Mouse (Mus musculus): ENCODE results near the gene 4931422A03Rik. TPM values are rescaled to one million over a fixed set of nuclear protein-coding genes. Genes with fewer than 3 reads are reported as not detected.

The 4931422A03Rik gene
- polyA plus RNA-seq, 1 experiment from 2014 or later = 3.3 TPM

DNA sequence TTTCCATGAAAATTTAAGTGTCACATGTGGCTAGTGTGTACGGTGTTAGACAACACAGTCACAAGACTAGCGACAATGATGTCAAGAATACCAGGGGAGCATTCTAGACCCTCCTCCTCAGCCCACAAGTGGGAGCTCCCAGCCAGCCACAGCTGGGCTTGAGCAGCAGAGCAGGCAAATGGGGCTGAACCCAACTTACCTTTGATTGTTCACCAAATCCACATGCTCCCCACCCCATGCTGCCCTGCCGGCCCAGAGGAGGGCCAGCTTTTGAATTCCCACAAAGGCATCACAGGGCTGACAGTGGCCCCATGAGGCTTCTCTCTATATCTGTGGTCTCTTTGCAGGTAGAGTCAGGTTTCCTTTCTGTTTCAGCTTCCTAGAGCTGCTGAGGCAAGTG lies 87.1 kb downstream of the 4931422A03Rik start:
- Histone ChIP-seq H3K27ac (ENCODE audit: low read depth, low read length) (no peak overlapping the region), H3K9ac (replicated peaks; ENCODE audit: low read depth, low read length) (no peak overlapping the region), H3K36me3 (ENCODE audit: control insufficient read depth, insufficient read depth, low read length) (no peaks in the 10 kb centered on the region), H3K4me3 (ENCODE audit: low read depth, low read length) (no peak overlapping the region), H3K27me3 (ENCODE audit: control insufficient read depth, insufficient read depth, low read length) (no peaks in the 10 kb centered on the region), H3K9me3 (ENCODE audit: control insufficient read depth, low read length) (no peaks in the 10 kb centered on the region), H3K4me2 (ENCODE audit: low read depth, low read length) (no peak overlapping the region), H3K4me1 (ENCODE audit: control insufficient read depth, insufficient read depth, low read length) (no peaks in the 10 kb centered on the region)
- WGBS = 75% methylated on average over 3 of the region's 3 CpGs
- ATAC-seq (ENCODE audit: low read depth) = no peak

DNA sequence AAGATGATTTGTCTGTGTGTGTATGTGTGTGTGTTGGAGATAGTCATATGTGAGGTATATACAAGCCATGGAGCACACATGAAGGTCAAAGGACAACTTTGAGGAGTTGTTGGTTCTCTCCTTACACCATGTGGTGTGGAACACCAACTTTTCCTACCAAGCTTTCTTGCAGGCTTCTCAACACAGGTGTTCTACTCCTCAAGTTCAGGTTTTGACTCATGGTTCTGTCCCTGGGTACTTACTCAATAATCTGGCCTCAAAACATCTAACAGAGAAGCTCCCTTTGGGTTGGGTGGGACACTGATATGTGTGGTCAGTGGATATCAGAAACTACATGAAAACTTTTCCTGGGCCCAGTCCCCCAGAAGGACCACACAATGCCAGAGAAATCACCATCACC lies 89.2 kb downstream of the 4931422A03Rik start:
- Histone ChIP-seq H3K36me3 (ENCODE audit: control insufficient read depth, insufficient read depth, low read length) (no peaks in the 10 kb centered on the region), H3K4me1 (ENCODE audit: control insufficient read depth, insufficient read depth, low read length) (no peaks in the 10 kb centered on the region), H3K4me2 (ENCODE audit: low read depth, low read length) (no peak overlapping the region), H3K4me3 (ENCODE audit: low read depth, low read length) (no peak overlapping the region), H3K9me3 (ENCODE audit: control insufficient read depth, low read length) (no peaks in the 10 kb centered on the region), H3K9ac (replicated peaks; ENCODE audit: low read depth, low read length) (no peak overlapping the region), H3K27me3 (ENCODE audit: control insufficient read depth, insufficient read depth, low read length) (no peaks in the 10 kb centered on the region), H3K27ac (ENCODE audit: low read depth, low read length) (no peak overlapping the region)
- ATAC-seq (ENCODE audit: low read depth) = no peak

DNA sequence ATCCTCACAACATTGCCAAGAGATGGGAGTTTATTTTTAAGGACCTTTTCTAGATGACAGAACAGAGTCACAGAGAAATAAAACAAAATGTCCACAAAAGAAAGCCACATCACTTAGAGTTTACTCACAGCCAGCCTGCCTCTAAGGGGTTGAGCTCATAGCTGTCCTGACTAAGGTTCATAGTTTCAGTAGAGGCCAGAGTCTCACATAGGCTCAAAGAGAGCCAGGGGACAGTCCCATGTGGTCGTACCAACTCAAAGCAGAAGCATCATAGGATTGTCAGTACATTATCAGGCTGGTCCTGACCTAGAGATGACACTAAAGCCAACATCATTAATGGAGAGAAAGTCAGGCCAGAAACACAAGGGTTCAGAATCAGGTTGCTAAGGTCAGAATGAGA lies 89.6 kb downstream of the 4931422A03Rik start:
- no peak overlapping the region for H3K27ac ChIP-seq (ENCODE audit: low read depth, low read length)
- 96% methylated on average over 1 of the region's 1 CpGs for WGBS
- no peak for ATAC-seq (ENCODE audit: low read depth)

DNA sequence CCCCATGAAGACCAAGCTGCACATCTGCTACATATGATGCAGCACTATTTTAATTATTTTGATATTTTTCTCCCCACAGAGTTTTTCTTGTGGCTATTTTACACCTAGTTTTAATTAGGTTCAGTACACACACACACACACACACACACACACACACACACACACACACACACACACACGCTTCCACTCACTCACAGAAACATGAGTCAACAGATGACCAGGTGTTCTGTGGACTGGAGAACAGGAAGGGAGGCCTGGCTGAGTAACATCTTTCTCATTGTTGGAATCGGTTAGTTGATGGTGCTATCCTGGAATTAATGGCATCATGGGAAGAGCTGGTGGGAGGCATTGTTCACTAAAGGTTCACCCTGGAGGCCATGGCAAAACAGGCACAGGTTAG lies 90.5 kb downstream of the 4931422A03Rik start:
- no peak overlapping the region for H3K27ac ChIP-seq (ENCODE audit: low read depth, low read length)
- ATAC-seq (ENCODE audit: low read depth) = no peak
- no peak overlapping the region for H3K4me2 ChIP-seq (ENCODE audit: low read depth, low read length)
- no peaks in the 10 kb centered on the region for H3K9me3 ChIP-seq (ENCODE audit: control insufficient read depth, low read length)
- no peaks in the 10 kb centered on the region for H3K36me3 ChIP-seq (ENCODE audit: control insufficient read depth, insufficient read depth, low read length)
- 82% methylated on average over 2 of the region's 2 CpGs for WGBS
- H3K4me1 ChIP-seq (ENCODE audit: control insufficient read depth, insufficient read depth, low read length) = no peaks in the 10 kb centered on the region
- H3K27me3 ChIP-seq (ENCODE audit: control insufficient read depth, insufficient read depth, low read length) = no peaks in the 10 kb centered on the region
- no peak overlapping the region for H3K4me3 ChIP-seq (ENCODE audit: low read depth, low read length)
- no peak overlapping the region for H3K9ac ChIP-seq (replicated peaks; ENCODE audit: low read depth, low read length)

More for the DNA sequence above, 89.6 kb downstream of the 4931422A03Rik start:
- H3K27me3 ChIP-seq (ENCODE audit: control insufficient read depth, insufficient read depth, low read length) = no peaks in the 10 kb centered on the region
- H3K4me3 ChIP-seq (ENCODE audit: low read depth, low read length) = no peak overlapping the region
- H3K4me2 ChIP-seq (ENCODE audit: low read depth, low read length) = no peak overlapping the region
- no peaks in the 10 kb centered on the region for H3K36me3 ChIP-seq (ENCODE audit: control insufficient read depth, insufficient read depth, low read length)
- H3K9ac ChIP-seq (replicated peaks; ENCODE audit: low read depth, low read length) = no peak overlapping the region
- no peaks in the 10 kb centered on the region for H3K9me3 ChIP-seq (ENCODE audit: control insufficient read depth, low read length)
- H3K4me1 ChIP-seq (ENCODE audit: control insufficient read depth, insufficient read depth, low read length) = no peaks in the 10 kb centered on the region

DNA sequence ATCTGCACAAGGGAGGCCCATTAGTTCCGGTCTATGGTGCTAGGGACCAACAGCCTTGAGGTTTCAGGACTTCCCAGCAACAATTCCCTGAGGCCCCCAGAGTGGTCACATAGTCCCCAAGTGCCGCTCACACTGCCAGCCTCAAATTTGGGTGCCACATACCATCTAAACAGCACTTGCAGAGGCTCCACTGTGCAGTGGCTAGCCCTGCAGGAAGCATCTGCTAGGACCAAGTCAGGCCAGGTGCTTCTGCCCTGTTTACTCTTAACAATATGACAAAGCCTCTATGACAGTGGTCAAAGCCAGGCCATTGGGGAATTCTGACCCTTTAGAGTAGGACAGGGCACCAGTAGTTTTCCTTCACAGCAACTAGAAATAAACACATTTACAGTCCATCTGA lies 91.5 kb downstream of the 4931422A03Rik start:
- Histone ChIP-seq H3K4me1 (ENCODE audit: control insufficient read depth, insufficient read depth, low read length) (no peaks in the 10 kb centered on the region), H3K4me2 (ENCODE audit: low read depth, low read length) (no peak overlapping the region), H3K27me3 (ENCODE audit: control insufficient read depth, insufficient read depth, low read length) (no peaks in the 10 kb centered on the region), H3K27ac (ENCODE audit: low read depth, low read length) (no peak overlapping the region), H3K9me3 (ENCODE audit: control insufficient read depth, low read length) (no peaks in the 10 kb centered on the region), H3K9ac (replicated peaks; ENCODE audit: low read depth, low read length) (no peak overlapping the region), H3K4me3 (ENCODE audit: low read depth, low read length) (no peak overlapping the region), H3K36me3 (ENCODE audit: control insufficient read depth, insufficient read depth, low read length) (no peaks in the 10 kb centered on the region)
- WGBS = 87% methylated on average over 2 of the region's 2 CpGs
- no peak for ATAC-seq (ENCODE audit: low read depth)

DNA sequence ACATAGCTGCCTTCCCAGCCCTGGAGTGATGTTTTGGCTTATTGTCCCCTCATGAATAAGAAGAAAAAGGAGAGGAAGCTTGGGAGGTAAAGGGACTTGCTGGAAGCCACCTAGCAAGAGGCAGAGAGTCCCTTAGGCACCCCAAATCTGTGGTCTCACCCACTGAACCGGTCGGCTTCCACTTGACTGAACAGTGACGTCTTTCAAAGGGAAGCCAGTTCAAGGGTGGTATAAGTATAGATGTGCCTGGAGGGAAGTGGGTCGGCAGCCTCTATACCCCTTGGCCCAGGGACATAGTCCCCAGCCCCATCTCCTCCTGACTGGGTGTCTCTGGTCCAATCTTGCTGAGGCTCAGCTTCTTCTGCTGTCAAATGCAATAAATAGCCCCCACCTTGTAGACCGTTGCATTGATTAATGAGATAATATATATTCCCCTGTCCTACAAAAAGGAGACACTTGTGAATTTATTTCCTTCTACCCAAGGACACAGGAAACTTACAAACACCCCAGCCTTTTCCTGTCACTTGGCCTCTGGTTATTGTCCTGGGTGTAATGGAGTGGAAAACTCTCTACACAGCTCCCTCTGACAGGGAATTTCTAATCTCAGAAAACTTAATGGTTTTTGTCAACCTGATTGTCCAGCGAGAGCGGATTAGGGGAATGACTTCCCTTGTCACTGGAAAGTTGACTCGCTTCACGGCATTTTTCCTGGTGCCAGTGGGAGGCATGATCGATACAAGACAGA lies 92.3 kb downstream of the 4931422A03Rik start:
- Histone ChIP-seq H3K27ac (ENCODE audit: low read depth, low read length) (no peak overlapping the region), H3K27me3 (ENCODE audit: control insufficient read depth, insufficient read depth, low read length) (no peaks in the 10 kb centered on the region), H3K4me1 (ENCODE audit: control insufficient read depth, insufficient read depth, low read length) (no peaks in the 10 kb centered on the region; the same call in 1 of the 2 replicates), H3K4me3 (ENCODE audit: low read depth, low read length) (no peak overlapping the region), H3K4me2 (ENCODE audit: low read depth, low read length) (no peak overlapping the region), H3K9me3 (ENCODE audit: control insufficient read depth, low read length) (no peaks in the 10 kb centered on the region), H3K9ac (replicated peaks; ENCODE audit: low read depth, low read length) (no peak overlapping the region), H3K36me3 (ENCODE audit: control insufficient read depth, insufficient read depth, low read length) (no peaks in the 10 kb centered on the region)
- WGBS = 51% methylated on average over 10 of the region's 10 CpGs
- ATAC-seq (ENCODE audit: low read depth) = no peak

DNA sequence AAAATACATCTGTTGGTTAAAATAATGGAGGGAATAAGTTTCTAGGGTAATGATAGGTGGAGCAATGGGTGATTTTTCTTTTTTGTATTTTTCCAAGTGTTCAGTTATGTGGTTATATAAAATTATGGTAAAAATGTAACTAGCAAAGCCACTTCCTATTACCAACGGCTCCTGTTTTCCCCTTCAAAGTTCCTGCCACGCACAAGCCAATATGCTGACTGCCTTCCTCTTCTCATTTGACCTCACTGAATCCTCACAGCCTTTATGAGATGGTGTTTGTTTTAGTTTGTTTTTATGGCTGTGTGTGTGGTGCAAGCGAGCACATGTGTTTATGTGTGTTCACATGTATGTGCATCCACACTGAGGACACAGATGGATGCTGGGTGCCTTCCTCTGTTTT lies 93.5 kb downstream of the 4931422A03Rik start:
- H3K9ac ChIP-seq (replicated peaks; ENCODE audit: low read depth, low read length) = no peak overlapping the region
- no peak overlapping the region for H3K27ac ChIP-seq (ENCODE audit: low read depth, low read length)
- H3K27me3 ChIP-seq (ENCODE audit: control insufficient read depth, insufficient read depth, low read length) = no peaks in the 10 kb centered on the region
- 85% methylated on average over 3 of the region's 3 CpGs for WGBS
- H3K4me1 ChIP-seq (ENCODE audit: control insufficient read depth, insufficient read depth, low read length) = peaks cover 11% of the 10 kb centered on the region
- no peak for ATAC-seq (ENCODE audit: low read depth)
- H3K4me2 ChIP-seq (ENCODE audit: low read depth, low read length) = no peak overlapping the region
- no peaks in the 10 kb centered on the region for H3K36me3 ChIP-seq (ENCODE audit: control insufficient read depth, insufficient read depth, low read length)
- no peaks in the 10 kb centered on the region for H3K9me3 ChIP-seq (ENCODE audit: control insufficient read depth, low read length)
- H3K4me3 ChIP-seq (ENCODE audit: low read depth, low read length) = no peak overlapping the region

DNA sequence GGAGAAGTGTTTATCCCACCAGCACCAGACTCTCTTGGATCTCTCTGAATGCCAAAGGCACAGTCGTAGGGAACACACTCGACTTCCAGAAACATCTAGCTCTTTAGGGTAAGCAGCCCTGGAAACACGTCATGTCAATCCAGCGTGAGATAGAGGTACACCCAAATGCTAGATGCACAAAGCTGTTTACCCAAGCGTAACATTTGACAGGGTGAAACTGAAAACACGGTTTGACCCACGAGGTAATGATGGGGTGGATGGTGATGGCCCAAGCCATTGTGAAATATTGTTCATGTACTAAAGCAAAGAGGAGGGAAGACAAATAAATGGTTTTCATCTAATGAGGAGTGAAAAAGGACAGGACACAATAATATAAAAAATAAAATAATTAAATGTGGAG lies 93.9 kb downstream of the 4931422A03Rik start:
- no peak overlapping the region for H3K4me3 ChIP-seq (ENCODE audit: low read depth, low read length)
- no peaks in the 10 kb centered on the region for H3K27me3 ChIP-seq (ENCODE audit: control insufficient read depth, insufficient read depth, low read length)
- no peak overlapping the region for H3K4me2 ChIP-seq (ENCODE audit: low read depth, low read length)
- 38% methylated on average over 7 of the region's 7 CpGs for WGBS
- no peak overlapping the region for H3K9ac ChIP-seq (replicated peaks; ENCODE audit: low read depth, low read length)
- H3K27ac ChIP-seq (ENCODE audit: low read depth, low read length) = no peak overlapping the region
- no peaks in the 10 kb centered on the region for H3K9me3 ChIP-seq (ENCODE audit: control insufficient read depth, low read length)
- no peaks in the 10 kb centered on the region for H3K36me3 ChIP-seq (ENCODE audit: control insufficient read depth, insufficient read depth, low read length)
- peaks cover 14% of the 10 kb centered on the region for H3K4me1 ChIP-seq (ENCODE audit: control insufficient read depth, insufficient read depth, low read length)
- ATAC-seq (ENCODE audit: low read depth) = no peak

DNA sequence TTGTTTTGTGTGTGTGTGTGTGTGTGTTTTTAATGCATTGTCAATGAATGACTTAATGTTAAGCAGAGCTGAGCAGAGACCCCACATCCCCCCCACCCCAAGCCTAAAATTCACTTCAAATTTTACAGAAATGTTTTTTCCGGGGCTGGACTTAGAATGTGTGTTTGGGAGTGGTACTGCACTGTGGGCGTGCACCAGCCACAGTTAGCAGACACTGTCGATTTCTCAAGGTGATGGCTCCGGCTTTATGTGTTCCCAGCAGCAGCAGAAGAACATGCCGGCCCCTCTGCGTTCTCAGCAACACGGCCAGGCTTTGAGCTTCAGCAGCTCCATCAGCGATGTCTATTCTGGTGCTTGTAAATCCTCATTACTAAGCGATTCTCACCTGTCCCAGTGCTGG lies 95.7 kb downstream of the 4931422A03Rik start:
- no peaks in the 10 kb centered on the region for H3K9me3 ChIP-seq (ENCODE audit: control insufficient read depth, low read length)
- H3K4me3 ChIP-seq (ENCODE audit: low read depth, low read length) = no peak overlapping the region
- no peak overlapping the region for H3K9ac ChIP-seq (replicated peaks; ENCODE audit: low read depth, low read length)
- no peak overlapping the region for H3K27ac ChIP-seq (ENCODE audit: low read depth, low read length)
- peaks cover 14% of the 10 kb centered on the region for H3K4me1 ChIP-seq (ENCODE audit: control insufficient read depth, insufficient read depth, low read length)
- H3K4me2 ChIP-seq (ENCODE audit: low read depth, low read length) = no peak overlapping the region
- no peaks in the 10 kb centered on the region for H3K27me3 ChIP-seq (ENCODE audit: control insufficient read depth, insufficient read depth, low read length)
- no peak for ATAC-seq (ENCODE audit: low read depth)
- H3K36me3 ChIP-seq (ENCODE audit: control insufficient read depth, insufficient read depth, low read length) = no peaks in the 10 kb centered on the region
- WGBS = 76% methylated on average over 9 of the region's 9 CpGs

Measured in neural tube, embryonic 14.5 days (tissue).